Mouse (Mus musculus) liver, postnatal 0 days (tissue): ENCODE data around the gene Crb2.

Source experiments
- CTCF ChIP-seq: sonication (generic); IDR thresholded peaks from 2 replicates; pipeline ENCODE4 v1.5.1; 2016; ENCODE audit warnings: antibody characterized with exemption, low read depth
- EP300 ChIP-seq: IDR thresholded peaks from 2 replicates; pipeline ENCODE4 v1.6.1; 2016; ENCODE audit warnings: antibody characterized with exemption, low read depth, mild to moderate bottlenecking

GRCm38 (mm10) chr2:37731241-37731801 is 44.7 kb upstream of the Crb2 start:
- TF ChIP-seq CTCF (no peak), EP300 (no peak)
